Mouse (Mus musculus): ENCODE measurements around the gene Bmpr1b.

DNA sequence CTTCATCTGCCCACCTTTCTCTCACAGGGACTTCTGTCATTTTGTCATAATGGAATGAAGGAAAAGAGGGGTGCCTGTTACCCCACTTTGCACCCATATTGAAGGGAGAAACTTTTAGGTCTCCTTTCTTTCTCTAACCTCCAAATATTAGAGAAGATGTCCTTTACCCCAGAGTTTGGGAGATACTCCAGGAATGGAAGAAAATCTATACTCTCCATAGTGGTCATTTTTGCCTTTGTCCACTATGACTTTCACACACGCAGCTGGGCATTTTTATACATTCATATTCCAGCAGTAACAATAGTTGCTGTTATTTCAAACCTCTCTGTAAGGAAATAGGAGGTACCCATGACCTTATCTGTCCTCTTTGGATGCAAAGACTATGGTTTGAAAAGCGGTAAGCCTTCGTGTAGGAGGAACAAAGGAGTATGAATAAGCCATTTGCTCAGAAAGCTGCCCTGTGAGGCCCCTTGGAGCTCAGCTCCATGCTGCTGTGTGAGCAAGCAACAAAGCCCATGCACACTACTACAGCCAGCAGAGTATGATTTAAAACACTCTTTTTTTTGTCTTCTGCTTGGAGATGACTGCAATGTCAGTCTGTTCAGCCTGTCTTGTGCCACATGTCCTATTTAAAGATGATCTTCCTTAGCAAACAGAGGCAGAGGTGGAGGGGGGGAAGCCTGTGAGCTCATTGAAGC lies 350.5 kb downstream of the Bmpr1b start:
- TF ChIP-seq POLR2A (IDR thresholded peaks at IDR 0.05; ENCODE audit: borderline replicate concordance, insufficient read depth, low read length) (no peak), CTCF (IDR thresholded peaks at IDR 0.05; ENCODE audit: borderline replicate concordance, insufficient read depth, low read depth, low read length) (no peak)

All from cerebellum, adult 2 months (tissue).